Mouse (Mus musculus) olfactory bulb, adult 2 months (tissue): ENCODE results near the gene Cdh13.

ENCODE experiments used
- CTCF ChIP-seq: fragments of 200-500 bp; IDR thresholded peaks from 2 replicates; pipeline ENCODE4 v1.5.1; 2012; ENCODE audit warnings: low read depth, mild to moderate bottlenecking, low read length, moderate library complexity; ENCODE audit not compliant: insufficient read depth
- POLR2A ChIP-seq: fragments of 200-500 bp; IDR thresholded peaks from 2 replicates; pipeline ENCODE4 v1.6.1; 2012; ENCODE audit warnings: mild to moderate bottlenecking, low read depth, low read length, moderate library complexity; ENCODE audit not compliant: insufficient read depth

DNA sequence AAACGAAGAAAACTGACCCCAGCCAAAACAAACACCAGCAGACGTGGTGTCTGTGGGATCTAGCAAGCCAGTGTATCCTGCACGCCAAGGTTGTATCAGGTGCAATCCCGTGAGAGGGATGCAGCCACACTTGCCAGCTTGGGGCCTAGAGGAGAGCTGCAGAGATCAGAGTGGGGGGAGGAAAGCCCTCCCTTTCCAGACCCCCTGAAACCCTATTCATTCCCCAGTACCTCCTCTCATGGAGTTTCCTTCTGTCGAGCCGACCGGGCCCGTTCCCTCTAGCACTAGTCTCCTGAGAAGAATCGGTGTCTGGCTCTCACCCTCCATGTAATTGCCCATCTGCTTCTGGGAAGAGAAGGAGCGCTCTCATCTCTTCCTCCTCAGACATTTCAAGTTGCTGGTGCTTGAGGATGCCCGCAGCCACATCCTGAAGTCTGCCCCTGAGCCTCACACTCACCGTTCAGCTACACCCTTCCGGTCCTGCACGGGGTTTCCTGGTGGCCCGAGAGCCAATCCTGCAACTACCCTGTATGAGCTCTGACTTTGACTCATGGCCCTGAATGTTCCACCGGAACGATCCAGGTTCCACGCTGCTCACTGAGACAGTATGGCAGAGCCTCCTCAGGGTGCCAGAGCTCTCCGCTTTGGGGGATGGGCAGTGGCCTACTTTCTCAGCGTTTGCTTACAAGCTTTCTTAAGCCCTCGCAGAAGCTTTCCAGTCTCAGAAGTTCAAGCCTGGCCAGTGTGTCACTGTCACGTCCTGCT, 351.9 kb downstream of the Cdh13 start:
- TF ChIP-seq CTCF (no peak), POLR2A (no peak)
